Mouse (Mus musculus): ENCODE results near the gene Map2.

Gene Map2

DNA sequence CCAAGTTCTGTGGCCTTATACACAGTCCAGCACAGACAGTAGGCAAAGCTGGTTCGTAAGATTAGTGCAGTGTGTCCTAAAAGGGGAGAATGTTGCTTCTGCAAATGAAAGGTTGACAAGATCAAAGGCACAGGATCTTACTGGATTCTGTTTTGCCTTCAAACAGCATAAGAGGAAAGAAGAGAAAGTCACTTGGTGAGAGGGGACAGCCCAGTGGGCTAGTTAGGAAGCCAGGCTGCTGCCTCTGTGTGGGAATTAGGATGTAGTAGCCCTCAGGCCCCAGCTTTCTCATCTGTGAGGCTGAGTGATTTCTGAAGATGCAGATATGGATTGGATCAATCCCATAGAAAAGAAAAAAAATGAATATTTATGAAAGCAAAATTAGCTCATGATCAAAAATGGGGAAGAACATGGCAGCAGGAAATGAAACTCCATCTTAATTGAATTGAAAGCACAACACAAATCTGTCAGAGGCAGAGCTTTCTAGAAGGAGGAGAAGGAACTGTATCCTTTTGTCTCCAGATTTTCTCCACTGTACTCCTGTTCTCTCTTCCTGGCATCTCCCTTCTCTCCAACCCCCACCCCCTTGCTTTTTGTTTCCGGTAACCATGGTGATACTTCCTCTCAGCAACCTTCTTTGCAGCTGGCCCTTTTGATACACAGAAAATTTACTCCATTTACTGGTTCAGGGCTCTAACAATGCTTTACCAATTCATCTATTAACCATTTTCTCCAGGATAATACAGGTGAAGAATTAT is 145.5 kb downstream of the Map2 start:
- DNase-seq: no peak

DNA sequence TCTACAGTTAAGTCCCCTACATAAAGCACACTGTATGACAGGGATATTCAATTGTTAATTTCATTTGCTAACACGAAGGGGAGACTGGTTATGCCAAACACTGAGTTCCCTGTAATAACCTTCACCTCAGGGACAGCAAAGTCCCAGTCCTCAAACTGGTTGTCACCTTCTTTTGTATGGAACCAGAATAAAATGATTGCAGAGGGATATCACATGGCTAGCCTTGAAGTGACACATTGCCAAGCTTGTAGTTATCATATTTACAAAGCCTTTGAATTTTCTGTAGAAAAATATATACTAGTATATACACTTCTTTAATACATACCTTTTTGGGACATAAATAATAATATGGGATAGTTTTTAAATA is 146.0 kb downstream of the Map2 start:
- no peak for DNase-seq

DNA sequence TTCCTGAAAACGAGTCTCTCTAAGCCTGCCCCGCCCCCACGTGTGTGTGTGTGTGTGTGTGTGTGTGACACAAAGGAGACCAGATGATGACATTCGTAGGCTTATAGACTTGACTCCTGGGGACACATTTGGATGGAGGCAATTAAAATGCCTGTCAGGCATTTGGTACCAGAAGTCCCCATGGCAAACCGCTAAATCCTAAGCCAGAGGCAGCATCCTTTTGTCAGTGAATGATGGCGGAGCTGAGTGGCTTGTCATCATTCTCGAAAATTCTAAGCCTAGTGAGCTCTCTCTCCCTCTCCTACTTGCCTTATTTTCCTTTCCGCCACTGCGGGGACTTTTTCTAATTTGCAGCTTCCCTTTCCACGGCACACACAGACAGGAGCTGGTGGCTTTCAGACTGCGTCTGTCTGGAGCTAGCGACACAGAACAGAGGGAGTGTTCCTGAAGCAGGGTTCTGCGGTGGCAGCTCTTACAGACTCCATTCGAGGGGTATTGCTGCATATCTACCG is 146.6 kb downstream of the Map2 start:
- DNase-seq: peak; percentile 67 to 76

DNA sequence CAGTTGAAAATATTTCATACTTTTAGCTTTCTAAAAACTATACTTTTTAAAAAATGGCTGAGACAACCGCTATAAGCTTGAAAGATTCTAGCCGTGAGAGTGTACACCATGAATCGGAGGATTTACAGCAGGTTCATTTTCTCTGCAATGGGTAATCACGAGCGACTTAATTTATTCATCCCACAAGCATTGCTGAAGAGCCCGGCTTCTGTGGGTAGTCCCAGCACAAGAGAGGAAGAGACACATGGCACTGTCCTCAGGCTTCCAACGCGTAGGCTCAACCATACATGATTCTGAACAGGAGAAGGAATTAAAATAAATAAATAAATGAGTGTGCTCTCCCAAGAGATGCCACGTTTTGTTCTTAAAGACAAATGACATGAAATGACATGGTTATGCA is 148.4 kb downstream of the Map2 start:
- DNase-seq: peak; percentile 43 to 63

DNA sequence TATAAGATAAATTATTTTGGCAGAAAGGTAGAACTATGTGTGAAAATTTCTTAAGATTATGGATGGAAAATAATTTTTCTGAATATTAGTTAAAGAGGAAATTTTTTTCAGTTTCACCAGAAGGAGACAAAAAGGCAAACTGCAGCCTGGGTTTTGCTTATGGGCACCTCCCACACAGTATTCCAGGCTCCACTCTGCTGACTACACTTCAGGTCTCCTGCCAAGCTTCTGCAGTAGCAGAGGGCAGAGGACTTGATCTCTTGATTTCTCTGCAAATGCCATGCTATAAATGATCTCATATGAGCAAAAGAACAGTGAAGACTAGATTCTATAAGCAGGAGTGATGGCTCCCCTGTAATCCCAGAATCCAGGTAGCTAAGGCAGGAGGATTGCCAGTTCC is 149.9 kb downstream of the Map2 start:
- DNase-seq: peak; percentile 21 to 35

DNA sequence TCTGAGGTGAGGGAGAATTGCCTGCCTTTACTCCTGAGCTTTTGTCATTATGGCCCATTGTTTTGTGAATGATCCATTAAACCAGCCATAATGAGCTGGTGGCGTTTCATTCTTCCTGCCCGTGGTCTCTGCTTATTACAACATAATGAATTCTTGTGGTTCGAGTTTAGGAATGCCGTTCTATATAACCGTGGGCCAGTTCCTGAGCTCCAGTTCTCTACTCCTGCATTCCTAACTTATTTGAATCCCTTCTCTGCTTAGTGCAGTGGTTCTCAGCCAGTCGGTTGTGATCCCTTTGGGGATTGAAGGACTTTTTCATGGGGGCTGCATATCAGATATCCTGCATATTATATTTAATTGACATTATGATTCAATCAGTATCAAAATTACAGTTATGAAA is 153.9 kb downstream of the Map2 start:
- no peak for DNase-seq

DNA sequence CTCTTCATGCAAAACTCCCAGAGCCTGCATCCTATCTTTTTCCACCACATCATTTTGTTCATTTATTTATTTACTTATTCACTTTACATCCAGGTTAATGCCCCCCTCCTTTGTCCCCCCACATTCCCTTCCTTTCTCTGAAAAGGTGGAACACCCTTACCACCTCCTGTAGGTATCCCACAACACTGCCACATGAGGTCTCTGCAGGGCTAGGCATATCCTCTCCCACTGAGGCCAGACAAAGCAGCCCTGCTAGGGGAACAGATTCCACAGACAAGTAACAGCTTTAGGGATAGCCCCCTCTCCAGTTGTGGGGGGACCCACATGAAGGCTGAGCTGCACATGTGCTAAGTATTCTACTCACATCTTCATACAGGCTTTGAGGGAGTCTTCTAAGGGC is 154.5 kb downstream of the Map2 start:
- no peak for DNase-seq

DNA sequence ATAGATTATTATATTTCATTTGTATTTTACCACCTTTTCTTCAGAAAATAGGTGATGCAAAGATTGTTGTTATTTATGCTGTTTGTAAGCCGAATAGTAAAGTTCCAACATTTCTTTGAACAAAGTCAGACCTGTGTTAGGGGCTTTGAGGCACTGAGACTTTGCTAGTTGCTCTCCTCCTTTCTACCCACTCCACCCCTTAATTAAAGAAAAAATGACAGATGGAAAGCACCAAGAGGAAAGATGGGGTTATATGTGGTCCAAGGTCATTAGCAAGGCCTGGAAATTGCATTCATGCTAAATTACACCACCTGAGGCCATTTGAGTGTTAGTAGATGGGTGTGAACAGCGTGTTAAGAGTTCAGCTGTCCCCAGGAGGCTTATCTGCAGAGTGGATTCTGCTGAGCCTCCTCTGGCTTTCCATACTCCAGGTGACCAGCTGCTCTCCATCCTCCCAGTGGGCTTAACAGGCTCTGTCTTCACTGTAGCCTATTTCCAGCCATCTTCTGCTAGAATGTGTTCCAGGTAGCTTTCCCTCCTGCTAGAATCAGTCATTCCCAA is 160.7 kb downstream of the Map2 start:
- DNase-seq: no peak

DNA sequence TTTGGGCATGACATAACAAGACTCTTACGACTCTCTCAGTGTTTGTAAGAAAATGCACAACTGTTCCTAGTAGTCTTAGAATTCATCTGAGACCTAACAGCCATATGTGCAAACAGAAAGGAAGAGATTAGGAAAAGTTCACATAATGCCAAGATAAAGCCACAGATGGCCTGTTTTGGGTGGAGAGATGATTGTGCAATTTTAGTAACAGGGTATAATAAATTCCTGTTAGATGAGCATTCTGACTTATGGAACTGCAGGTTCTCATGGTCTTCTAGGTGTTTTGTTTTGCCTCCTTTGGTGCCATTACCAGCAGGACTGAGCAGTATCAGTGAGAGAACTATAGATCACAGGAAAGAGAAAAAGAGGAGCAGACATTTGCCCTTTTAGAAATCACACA is 164.1 kb downstream of the Map2 start:
- DNase-seq: no peak

DNA sequence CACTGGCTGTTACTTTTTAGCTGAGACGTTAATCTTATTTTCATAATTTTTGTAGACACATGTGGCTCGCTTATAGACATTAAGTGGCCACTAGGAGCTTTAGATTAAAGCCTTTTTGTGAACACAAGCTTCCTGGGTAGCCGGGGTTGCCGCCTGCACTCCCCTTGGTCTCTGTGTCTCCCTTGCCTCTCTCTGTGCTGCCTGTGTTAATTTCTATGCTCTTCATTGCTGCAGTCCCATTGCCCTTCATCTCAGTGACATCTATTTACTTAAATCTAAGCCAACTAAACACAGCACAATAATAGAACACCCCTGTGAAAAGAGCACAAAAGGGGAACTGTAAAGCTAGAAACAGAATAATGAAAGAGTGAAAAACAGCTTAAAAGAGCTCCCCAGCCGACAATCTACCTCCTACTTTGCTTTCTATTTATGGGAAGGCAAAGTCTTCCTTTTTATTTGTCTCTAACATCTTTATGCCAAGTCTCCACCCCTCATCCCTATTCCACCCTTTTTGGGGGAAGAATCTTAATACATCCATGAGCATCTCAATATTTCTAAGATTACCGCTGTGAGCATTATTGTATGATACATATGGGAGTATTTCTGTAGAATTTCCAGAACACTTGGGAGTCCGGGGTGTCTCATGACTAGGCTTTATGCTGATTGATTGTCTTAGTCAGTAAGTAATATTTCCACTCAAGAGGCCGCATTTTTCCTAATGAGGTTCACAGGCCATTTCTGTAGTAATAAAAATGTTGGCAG is 173.5 kb downstream of the Map2 start:
- DNase-seq: no peak

DNA sequence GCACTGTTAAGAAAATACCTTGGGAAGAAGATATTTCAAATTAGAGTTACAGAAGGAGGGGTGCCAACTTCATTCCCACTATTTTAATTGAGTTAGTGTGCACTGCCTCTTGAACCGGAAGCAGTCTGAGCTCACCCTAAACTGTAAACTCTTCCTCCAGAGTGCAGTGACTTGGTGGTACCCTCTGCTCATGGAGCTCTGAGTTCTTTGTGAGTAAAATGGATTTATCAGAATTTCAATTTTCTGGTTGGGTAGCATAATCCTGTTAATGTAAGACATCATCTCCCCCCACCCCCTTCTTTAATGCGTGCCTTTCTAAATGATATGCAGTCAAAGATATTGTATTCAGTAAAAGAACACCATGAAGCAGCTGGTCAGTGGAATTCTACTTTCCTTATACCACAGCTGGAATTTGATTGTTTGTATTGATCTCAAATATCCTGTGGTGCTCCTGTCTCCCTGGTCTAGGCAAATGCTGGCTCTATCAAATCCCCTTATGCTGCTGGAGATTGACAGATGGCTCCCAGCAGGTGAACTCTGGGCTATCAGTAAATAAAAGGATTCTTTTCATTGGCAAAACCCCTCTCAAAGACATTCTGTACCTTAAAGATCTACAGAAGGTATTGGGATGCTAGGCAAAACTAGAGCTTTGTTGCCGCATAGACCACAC is 174.2 kb downstream of the Map2 start:
- DNase-seq: peak; percentile 29 to 38

DNA sequence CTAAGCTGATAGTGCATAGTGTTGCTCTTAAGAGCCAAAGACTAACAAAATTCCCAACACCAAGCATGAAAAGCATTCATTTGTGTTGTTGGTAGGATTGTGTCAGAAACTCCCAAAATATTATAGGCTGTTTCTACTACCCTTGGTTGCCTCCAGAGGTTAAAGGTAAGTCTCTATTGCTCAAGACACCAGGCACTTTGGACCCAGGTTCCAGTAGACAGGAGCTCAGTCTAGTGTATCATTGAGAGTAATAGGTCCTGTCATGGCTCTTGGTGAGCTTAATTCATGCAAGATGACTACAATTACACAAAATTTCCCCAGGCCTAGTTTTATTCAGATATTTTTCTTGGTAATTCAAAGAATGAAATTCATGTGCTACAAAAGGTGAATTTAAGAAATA is 176.3 kb downstream of the Map2 start:
- no peak for DNase-seq

DNA sequence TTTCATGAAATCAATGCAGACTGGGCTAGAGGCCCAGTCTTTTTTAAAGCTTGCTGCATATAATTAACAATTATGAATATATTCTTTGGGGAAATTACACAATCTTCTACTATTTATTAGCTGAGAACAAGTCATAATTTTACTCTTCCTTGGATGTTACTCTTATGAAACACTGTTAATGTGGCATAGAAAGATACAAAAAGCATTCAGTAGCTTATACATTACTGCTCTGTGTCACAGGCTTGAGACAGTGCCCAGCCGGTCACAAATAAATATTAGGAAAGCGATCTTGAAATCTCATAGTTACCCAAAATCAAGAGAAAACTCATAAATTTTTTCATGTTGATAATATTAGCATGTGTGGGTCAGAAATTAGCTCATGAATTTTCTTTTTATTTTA is 186.7 kb downstream of the Map2 start:
- no peak for DNase-seq

DNA sequence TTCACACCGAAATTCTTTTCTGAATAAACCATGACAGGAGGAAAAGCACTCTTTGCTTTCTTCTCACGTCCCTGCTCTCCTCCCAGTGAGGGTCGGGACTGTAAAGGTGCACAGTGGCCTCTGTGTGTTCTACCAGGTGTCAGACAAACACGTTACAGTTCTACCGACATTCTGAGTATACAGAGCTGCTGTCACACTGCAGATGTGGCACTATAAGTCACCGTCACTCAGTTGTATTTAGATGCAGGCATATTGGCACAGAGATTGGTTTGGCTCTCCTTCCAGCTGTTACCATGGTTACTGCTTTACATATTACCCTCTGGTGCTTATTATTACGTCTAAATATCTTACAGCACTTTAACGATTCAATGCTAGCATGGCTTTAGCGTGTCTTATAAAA is 188.2 kb downstream of the Map2 start:
- no peak for DNase-seq

DNA sequence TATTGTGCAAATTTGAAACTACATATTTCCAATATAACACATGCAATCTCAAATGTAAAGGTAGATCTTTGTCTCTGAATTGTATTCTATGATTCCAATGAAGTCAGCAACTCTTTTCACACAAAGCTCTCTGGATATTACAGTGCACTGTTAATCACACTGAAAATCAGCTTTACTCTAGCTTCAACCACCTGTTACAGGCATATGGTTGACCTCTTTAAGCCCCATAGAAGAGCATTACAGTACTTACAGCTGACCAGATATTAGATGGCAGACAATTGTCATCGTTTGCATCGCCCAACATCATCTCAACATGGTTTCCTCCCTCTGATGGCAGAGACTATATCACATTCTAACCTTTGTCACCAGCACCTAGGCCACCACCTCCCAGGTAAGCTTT is 189.3 kb downstream of the Map2 start:
- DNase-seq: no peak

DNA sequence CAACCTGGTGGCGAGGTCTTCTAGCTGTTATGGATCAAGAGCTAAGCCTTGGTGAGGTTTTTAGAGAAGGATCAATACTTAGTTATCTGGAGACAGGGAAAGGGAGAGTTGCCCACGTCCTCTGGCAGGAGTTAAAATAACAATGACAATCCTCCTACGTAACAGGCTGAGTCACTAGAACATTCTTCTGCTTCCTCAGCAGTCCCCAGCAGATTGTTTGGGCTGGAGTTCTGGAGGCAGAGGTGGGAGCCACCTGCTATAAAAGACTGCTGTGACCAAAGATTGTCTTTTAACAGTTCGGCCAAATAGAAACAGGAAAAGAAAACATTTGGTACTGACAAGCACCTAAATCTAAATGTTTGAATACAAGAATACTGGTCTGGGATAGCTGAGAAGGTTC is 190.5 kb downstream of the Map2 start:
- no peak for DNase-seq

DNA sequence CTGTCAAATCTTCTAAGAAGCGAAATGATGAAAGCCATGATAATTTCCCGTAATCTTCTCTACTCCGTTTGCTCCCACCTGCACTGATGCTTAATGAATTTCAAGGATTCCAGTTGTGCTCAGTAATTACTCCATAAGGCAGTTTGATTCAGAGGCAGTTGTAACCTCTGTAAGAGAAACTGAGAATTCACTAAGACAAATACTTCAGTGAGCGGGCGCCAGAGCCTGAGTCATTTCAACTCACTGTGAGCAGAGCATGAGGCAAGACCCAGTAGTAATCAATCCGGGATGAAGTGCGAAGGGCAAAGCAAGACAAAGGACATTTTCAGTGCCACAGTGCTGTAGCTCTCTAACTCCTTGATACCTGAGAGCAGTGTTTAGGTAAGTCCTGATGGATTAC is 194.4 kb downstream of the Map2 start:
- DNase-seq: no peak

DNA sequence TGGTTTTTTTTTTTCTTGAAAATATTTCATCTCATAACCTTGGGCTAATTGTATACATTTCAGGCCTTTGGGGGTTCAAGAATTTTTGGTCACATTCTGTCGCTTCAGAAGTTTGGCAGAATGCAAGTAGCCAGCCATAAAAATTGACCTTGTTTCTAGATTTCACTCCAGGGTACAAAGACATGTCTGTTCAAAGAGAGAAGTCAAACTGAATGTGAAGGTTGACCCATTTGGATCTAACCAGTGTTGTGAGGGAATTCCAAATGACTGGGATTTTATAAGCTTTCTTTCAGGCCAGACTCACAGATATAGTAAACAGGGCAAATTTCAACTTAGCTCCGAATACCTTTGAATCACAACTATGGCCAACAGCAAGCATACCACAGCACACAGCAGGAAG is 196.3 kb downstream of the Map2 start:
- no peak for DNase-seq

DNA sequence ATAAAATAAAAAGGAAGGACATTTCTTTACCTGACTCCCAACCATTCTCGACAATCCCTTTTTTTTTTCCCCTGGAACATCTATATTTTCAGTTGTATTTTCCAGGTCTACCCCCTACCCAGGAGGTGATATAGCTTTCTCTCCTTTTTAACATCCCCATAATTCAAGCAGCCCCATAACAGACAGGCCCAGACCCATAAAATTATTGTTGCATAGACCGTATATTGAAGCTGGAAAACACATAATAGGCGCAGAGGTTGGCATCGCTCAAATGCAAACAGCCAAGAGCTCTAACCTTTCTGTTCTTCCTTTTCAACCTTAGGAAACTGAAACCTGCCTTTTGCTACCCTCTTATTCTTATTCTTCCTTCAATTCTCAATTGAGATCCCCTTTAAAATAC is 211.2 kb downstream of the Map2 start:
- no peak for DNase-seq

DNA sequence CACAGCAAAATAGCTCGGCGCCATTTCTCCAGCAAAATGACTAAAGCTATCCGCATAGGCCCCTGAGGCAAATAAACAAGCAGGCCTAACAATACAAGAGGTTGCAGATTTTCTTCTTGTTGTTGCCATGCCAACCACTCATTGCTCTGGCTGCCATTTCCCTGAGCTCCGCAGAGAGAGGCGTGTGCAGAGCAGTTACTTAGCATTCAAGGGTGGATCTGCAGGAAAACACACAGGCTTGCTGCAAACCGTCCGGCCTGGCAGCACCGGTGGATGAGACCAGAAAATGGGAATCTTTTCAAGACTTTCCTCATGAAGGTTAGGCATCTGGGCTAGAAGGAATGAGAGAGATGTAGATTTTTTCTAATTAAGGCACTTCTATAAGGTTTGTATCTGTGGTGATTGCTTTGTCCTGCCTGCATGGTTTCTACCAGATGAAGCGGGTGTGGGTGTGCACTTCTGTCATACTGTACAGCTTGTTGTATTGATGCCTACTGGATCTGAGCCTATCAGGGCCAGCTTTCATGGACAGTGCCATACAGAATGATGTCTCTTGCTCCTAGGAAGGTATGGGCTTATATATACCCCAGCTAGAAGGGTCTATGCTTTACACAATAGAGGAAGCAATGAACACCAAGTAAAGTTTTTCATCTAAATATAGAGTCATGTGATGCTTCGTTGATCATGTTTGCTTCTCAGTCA is 211.8 kb downstream of the Map2 start:
- peak; percentile 13 to 35 for DNase-seq

DNA sequence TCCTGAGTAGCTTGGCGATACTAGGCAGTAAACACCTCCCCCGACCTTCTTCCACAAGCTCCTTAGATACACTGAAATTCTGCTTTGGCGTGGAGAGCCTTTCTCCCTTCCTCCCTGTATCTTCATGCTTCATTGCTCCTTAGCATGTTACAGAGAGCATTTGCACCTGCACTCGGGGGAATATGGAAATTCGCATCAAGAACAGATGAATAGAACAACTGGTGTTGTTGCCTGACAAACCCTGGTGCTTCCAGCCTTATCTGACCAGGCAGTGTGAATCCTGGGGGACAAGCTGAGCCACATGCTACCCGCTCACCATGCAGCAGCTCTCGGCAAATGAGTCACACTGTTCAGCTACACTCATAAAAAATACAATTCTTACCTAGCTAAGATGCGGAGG is 213.5 kb downstream of the Map2 start:
- peak; percentile 12 to 43 for DNase-seq

DNA sequence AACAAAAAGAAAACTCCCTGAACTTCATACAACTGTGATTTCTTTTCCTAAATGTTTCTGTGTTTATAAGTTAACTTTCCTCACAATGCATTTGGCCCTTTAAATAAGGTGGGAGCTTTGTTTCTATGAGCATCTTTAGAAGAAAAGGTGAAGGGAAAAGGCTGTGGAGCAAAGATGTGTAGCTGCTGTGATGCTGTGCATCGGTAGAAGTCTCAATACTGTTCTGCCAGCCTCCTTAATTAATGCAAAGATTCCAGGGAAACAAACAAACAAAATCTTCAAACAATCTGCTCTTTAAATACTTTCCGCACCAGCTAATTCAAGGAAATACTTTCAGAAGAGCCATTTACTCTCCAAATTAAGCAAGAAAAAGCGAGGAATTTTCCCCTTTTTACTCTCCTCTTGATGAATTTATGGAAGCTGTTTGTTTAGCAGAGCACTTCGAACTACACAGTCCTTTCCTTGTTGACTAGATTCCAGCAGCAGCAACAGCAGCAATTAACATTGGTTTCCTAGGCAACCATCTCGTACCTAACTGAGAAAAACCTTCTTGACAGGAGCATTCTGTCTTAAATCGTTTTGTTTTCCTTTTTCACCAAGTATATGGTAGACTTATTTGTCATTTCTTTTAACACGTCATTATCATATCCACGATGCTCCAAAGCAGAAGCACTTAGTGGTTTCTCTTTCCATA is 220.0 kb downstream of the Map2 start:
- DNase-seq: no peak
